Mouse (Mus musculus) layer of hippocampus, adult 9-10 months (tissue): ENCODE measurements around the gene Gm4070.
"Not testable (repeated sequence)": the region's sequence is repeated elsewhere in the genome, so short reads cannot be mapped to it uniquely, and the experiment has no call there.

Experiments used
- DNase-seq: peaks from one replicate; pipeline ENCODE4 v3.0.0; 2022; ENCODE audit warnings: low spot score

The Gm4070 gene

DNA sequence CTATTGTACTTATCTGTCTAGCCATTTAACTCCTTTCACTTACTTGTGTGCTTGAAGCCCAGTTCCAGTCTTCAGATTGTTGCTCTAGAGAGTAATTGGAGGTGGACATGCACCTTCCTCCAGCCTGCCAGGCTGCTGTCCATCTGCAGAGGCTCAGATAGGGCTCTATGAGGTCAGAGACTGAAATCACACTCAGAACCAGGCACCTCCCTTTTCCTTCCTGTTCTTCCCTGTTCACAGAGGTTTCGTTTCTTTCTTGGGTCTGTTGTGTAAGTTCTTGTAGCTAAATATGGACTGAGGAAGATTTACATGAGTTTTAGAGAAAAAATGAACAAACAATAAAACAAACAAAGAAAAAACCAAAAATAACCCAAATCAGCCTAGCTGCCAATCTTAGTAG lies at the start of gene Gm4070:
Gene Gm4070 (minus strand): TSS at position 156 of the 400 bp plus-strand sequence.
- DNase-seq = not testable (repeated sequence)

DNA sequence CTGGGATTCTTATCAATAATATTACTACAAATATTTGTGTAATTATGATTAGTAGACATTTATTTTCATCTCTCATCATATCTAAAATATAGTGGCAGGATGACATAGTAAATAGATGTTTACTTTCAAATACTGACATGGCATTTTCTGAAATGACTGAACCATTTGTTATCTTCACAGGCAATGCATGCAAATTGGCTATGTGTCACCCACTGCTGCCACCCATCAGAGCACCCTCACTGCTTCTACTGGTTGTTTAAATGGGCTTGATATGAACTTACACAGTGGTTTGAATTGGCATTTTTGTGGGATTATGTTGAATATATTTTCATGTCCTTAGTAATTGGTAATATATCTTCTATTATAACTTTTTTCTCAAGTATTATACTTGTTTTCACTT lies 773 bp upstream of the Gm4070 start:
- not testable (repeated sequence) for DNase-seq

DNA sequence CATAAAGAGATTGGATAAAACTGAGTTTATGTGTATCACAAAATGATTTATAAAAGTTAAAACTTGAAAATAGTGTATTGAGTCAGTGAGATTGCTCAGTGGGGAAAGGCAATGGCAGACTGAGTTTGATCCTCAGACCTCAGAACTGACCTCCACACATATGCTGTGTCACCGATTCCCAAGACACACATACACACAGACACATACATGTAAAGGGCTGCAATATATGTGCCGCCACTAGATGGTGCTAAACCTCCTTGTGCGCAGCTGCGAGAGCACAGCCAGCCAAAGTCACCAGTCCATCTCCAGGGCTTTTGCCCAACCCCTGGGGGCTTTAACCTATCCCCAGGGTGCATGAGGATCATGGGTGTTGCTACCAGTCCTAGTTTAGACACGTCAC lies 1.4 kb downstream of the Gm4070 start:
- not testable (repeated sequence) for DNase-seq

DNA sequence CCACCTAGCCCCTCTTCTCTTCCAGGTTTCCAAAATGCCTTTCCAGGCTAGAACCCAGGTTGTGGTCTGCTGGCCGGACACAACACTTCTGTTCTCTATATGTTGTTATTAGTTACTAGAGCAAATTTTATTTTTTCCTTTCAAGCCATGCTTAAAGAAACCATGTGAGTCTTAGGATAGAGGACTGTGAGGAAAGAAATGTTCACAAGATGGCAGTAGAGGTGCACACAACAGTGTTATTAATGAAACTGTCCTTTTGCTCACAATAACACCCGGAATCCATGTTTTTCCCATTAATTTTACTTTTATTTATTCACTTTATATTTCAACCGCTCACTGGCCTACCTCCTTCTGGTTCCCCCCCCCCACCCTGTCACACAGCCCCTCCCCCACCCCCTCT lies 8.5 kb downstream of the Gm4070 start:
- not testable (repeated sequence) for DNase-seq

DNA sequence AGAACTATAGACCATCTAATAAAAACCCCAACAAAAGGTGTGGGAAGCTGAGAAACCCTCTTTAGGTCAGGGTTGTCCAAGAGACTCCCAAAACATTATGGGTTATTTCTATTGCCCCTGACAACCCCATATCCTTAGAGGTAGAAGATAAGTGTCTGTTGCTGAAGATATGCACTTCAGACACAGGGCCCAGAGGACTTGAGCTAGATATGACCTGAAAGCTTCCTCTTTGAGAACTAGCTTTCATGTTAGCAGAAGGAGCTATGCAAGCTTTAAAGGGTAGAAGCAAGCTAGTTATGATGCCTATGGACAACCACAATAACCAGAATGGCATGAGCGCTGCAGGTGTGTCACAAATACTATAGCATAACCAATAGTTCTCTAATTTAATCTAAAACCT lies 21.6 kb downstream of the Gm4070 start:
- DNase-seq = not testable (repeated sequence)

DNA sequence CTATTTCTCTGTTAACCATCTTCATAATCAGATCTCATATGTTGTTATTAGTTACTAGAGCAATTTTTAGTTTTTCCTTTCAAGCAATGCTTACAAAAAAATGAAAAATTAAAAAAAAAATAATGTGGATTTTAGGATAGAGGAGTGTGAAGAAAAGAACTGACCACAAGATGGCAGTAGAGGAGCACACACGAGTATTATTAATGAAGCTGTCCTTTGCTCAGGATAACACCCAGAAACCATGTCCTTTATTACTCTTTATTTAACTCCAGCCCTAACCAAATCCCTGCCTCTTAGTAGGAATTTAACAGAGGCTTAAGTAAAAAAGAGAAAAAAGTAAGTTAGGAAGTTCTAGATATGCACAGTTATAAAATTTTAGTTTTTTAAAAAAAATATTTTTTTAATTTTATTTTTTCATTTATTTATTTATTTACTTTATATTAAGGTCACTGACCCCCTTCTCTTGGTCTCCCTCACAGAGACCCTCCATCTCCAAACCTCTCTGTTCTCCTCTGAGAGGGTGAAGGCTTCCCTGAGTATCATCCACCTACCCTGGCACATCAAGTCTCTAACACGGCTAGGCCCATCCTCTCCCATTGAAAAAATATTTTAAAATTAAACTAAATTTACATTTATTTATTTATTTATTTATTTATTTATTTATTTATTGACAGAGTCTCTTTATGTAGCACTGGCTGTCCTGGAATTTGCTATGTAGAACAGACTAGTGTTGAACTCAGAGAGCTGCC lies 70.0 kb downstream of the Gm4070 start:
- not testable (repeated sequence) for DNase-seq

DNA sequence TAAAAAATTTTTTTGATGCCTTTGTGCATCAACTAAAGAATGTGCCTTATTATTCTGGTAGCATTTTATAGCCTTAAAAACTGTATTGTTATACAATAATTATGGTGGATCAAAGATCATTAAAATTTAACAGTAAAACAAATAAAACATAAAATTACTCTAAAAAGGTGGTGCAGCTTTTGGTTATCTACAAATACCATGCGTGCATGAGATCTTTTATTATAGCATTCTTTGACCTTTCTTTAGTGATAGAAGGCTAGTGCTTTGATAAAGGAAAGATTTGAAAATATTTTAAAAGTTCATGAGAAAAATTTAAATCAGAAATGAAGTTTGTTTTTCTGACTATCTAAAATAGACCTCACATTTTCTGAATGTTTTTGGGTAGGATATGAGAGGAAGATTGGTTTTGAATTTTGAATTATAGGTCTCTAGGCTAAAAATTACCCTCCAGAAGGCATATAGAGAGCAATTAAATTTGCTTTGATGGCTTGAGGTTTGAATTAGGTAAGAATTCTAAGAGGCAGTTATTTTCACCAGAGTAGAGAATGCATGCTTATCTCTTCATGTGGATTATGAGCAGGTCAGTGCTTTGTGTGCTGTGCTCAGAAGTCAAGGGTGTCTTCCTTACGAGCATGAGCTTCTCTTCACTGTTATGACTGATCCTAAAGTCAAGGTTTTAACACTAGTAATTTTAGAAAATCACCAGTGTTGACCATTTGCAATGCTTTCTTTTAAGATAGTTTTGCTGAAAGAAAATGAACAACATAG lies 73.9 kb downstream of the Gm4070 start:
- not testable (repeated sequence) for DNase-seq

DNA sequence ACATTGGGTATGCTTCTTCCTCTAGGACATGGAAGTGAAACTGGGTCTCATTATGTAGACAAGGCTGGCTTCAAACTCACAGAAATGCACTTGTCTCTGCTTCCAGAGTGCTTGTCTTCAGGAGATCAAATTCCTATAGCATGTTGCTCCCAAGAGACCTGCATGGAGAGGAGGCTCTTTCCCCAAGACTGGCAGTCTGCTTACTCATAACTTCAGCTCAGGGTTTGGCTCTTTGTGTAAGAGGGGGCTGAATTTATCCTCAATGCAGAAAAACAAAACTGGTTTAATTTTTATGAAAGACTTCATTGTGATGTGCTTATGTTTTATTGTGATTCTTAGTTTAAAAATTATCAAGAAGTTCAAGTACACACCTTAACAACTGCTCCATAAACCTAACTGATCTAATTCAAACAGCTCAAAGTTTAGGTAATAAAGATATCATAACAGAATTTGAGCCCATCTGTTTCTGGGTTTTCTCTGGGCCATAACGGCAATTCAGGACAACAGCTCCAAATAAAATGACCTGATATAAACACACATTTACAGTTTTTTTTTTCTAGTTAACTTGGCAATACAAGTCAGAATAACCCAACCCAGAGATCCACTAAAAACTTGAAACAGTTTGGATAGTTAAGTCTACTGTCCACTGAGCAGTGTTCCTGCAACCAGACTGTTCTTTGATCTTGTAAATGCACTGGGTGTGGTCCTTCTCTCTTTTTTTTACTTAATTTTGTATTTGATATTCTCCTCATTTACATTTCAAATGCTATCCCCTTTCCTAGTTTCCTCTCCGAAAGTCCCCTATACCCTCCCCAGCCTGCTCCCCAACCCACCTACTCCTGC lies 97.8 kb downstream of the Gm4070 start:
- not testable (repeated sequence) for DNase-seq
